Mouse (Mus musculus): Measurements from ENCODE around the gene Rhd. TPM values are rescaled to one million over a fixed set of nuclear protein-coding genes. Genes with fewer than 3 reads are reported as not detected.

Rhd gene
- total and polyA plus RNA-seq, 3 experiments, result 0.79 to 1.3 (median 1.1) TPM

DNA sequence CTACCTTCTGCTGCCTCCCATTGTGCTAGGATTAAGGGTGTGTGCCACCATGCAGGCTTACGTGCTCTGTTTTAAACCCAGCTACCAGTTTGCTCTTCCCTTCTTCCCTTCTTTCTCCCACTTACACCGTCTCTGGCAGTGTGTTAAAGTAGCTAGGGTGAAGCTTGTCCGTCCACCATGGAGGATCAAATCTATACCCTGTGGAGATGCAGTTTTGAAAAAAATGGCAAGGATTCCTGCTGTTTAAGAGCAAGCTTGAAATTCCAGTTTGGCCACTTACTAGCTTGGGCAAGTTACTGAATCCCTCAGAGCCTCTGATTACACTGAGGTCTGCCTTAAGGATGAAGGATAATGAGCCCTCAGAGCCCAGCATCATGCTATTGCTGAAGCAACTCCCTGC is 9.0 kb upstream of the Rhd start:
- Histone ChIP-seq H3K9me3 (replicated peaks; ENCODE audit: low read length) (no peaks in the 10 kb centered on the region), H3K4me3 (replicated peaks in 1 of 3; ENCODE audit: low read depth in 2 of 3, low read length in 2 of 3, poor library complexity in 1 of 3) (no peak overlapping the region), H3K4me2 (ENCODE audit: insufficient read depth, low read depth, poor library complexity, severe bottlenecking) (no peak overlapping the region), H3K4me1 (ENCODE audit: control insufficient read depth in 1 of 2, insufficient read depth in 2 of 2) (peaks cover 4 to 17% of the 10 kb centered on the region in 2 experiments; a peak in 2 of 4 replicates), H3K27ac (ENCODE audit: insufficient read depth, low read depth) (no peak overlapping the region), H3K79me2 (replicated peaks; ENCODE audit: control insufficient read depth, extremely low read depth, insufficient read depth, poor library complexity, severe bottlenecking) (no peaks in the 10 kb centered on the region; the same call in 1 of the 2 replicates), H3K27me3 (replicated peaks) (peaks cover 22% of the 10 kb centered on the region), H3K36me3 (replicated peaks in 1 of 2; ENCODE audit: control insufficient read depth in 1 of 2, insufficient read depth in 1 of 2, low read length in 1 of 2) (no peaks in the 10 kb centered on the region), H3K9ac (ENCODE audit: insufficient read depth, low read depth) (no peak overlapping the region)
- no peak for TF ChIP-seq JUN (IDR thresholded peaks at IDR 0.05; ENCODE audit: insufficient read depth, low read depth, low read length)
- no peak for TF ChIP-seq MAFK (IDR thresholded peaks at IDR 0.05; ENCODE audit: insufficient replicate concordance, low read length)
- no peak for TF ChIP-seq USF2 (conservative IDR thresholded peaks at IDR 0.05; ENCODE audit: low read depth, low read length)
- no peak for TF ChIP-seq RCOR1 (conservative IDR thresholded peaks at IDR 0.05; ENCODE audit: low read depth, low read length)
- no peak for TF ChIP-seq TBP (conservative IDR thresholded peaks at IDR 0.05; ENCODE audit: low read depth, low read length)
- no peak for TF ChIP-seq MAZ (IDR thresholded peaks at IDR 0.05; ENCODE audit: low read depth, low read length)
- no peak for TF ChIP-seq ELF1 (IDR thresholded peaks at IDR 0.05; ENCODE audit: low read depth, low read length)
- no peak for TF ChIP-seq BHLHE40 (IDR thresholded peaks at IDR 0.05; ENCODE audit: low read depth, low read length)
- TF ChIP-seq JUND (conservative IDR thresholded peaks at IDR 0.05; ENCODE audit: low read depth, low read length), result no peak
- TF ChIP-seq PAX5 (IDR thresholded peaks at IDR 0.05; ENCODE audit: low read length), result no peak
- no peak for TF ChIP-seq MXI1 (IDR thresholded peaks at IDR 0.05; ENCODE audit: low read depth, low read length)
- no peak for TF ChIP-seq CTCF (conservative IDR thresholded peaks at IDR 0.05 in 1 of 2, IDR thresholded peaks at IDR 0.05 in 1 of 2; ENCODE audit: low read depth in 2 of 2, low read length in 2 of 2)
- no peak for TF ChIP-seq MAX (IDR thresholded peaks at IDR 0.05; ENCODE audit: low read length)
- no peak for TF ChIP-seq EP300 (IDR thresholded peaks at IDR 0.05; ENCODE audit: low read length)
- no peak for DNase-seq (ENCODE audit: extremely low read depth)
- in situ Hi-C loops (cut with MboI; ENCODE audit: low pct_ligation_motif_present, low pct_unique_long_range_greater_than_20kb, low sequenced_read_pairs) (no loop called here), dilution Hi-C loops (cut with MboI; ENCODE audit: extremely low pct_ligation_motif_present, extremely low pct_unique_long_range_greater_than_20kb, low sequenced_read_pairs) (no loop called here)

DNA sequence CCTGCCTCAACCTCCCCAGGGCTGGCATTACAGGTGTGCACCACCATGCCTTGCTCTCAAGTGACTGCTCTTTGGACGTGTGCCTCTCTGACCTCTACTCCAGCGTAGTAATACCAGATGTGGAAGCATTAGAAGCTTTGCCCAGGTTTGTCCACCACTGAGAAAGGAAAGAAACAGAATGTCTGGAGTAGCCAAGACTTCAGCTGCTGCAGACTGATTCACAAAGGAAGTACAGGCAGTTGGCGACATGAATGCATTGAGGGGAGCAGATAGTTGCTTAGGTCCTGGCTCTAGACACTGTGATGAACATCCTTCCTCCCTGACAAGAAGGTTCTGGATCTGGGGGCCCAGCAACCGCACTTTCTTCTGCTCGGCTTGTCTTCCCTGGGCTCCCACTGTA is 8.3 kb upstream of the Rhd start:
- in situ Hi-C loops (cut with MboI; ENCODE audit: low pct_ligation_motif_present, low pct_unique_long_range_greater_than_20kb, low sequenced_read_pairs) (no loop called here), dilution Hi-C loops (cut with MboI; ENCODE audit: extremely low pct_ligation_motif_present, extremely low pct_unique_long_range_greater_than_20kb, low sequenced_read_pairs) (no loop called here)
- no peak for DNase-seq (ENCODE audit: extremely low read depth)
- TF ChIP-seq HCFC1 (IDR thresholded peaks at IDR 0.05; ENCODE audit: low read depth, low read length), result no peak
- TF ChIP-seq POLR2A (IDR thresholded peaks at IDR 0.05; ENCODE audit: low read depth, low read length), result no peak
- TF ChIP-seq CHD2 (IDR thresholded peaks at IDR 0.05; ENCODE audit: low read length), result no peak
- TF ChIP-seq ETS1 (conservative IDR thresholded peaks at IDR 0.05; ENCODE audit: low read depth, low read length), result no peak
- TF ChIP-seq ZKSCAN1 (IDR thresholded peaks at IDR 0.05; ENCODE audit: borderline replicate concordance, low read depth, low read length), result no peak
- TF ChIP-seq GABPA (IDR thresholded peaks at IDR 0.05; ENCODE audit: insufficient replicate concordance, low read depth, low read length), result no peak
- no peak for TF ChIP-seq ZNF384 (IDR thresholded peaks at IDR 0.05; ENCODE audit: low read depth, low read length)
- no peak for TF ChIP-seq RCOR1 (conservative IDR thresholded peaks at IDR 0.05; ENCODE audit: low read depth, low read length)
- no peak for TF ChIP-seq RAD21 (IDR thresholded peaks at IDR 0.05; ENCODE audit: low read depth, low read length)
- TF ChIP-seq ELF1 (IDR thresholded peaks at IDR 0.05; ENCODE audit: low read depth, low read length), result no peak
- no peak for TF ChIP-seq ZMIZ1 (IDR thresholded peaks at IDR 0.05; ENCODE audit: low read depth, low read length)
- no peak for TF ChIP-seq EP300 (IDR thresholded peaks at IDR 0.05; ENCODE audit: low read length)
- no peak for TF ChIP-seq MXI1 (IDR thresholded peaks at IDR 0.05; ENCODE audit: low read depth, low read length)
- no peak for TF ChIP-seq ZC3H11A (IDR thresholded peaks at IDR 0.05; ENCODE audit: low read depth, low read length)
- TF ChIP-seq MAZ (IDR thresholded peaks at IDR 0.05; ENCODE audit: low read depth, low read length), result no peak
- TF ChIP-seq CHD1 (IDR thresholded peaks at IDR 0.05; ENCODE audit: low read depth, low read length), result no peak
- no peak for TF ChIP-seq JUND (conservative IDR thresholded peaks at IDR 0.05; ENCODE audit: low read depth, low read length)
- TF ChIP-seq TCF12 (IDR thresholded peaks at IDR 0.05; ENCODE audit: low read depth, low read length), result no peak
- TF ChIP-seq NELFE (IDR thresholded peaks at IDR 0.05; ENCODE audit: low read depth, low read length), result no peak
- TF ChIP-seq MAX (IDR thresholded peaks at IDR 0.05; ENCODE audit: low read length), result no peak
- no peaks in the 10 kb centered on the region for H3K9me3 ChIP-seq (replicated peaks; ENCODE audit: low read length)
- H3K4me2 ChIP-seq (ENCODE audit: insufficient read depth, low read depth, poor library complexity, severe bottlenecking), result no peak overlapping the region
- H3K79me2 ChIP-seq (replicated peaks; ENCODE audit: control insufficient read depth, extremely low read depth, insufficient read depth, poor library complexity, severe bottlenecking), result no peaks in the 10 kb centered on the region; the same call in 1 of the 2 replicates
- peaks cover 26% of the 10 kb centered on the region for H3K27me3 ChIP-seq (replicated peaks)
- no peak overlapping the region for H3K4me3 ChIP-seq (replicated peaks in 1 of 3; ENCODE audit: low read depth in 2 of 3, low read length in 2 of 3, poor library complexity in 1 of 3)
- H3K27ac ChIP-seq (ENCODE audit: insufficient read depth, low read depth), result no peak overlapping the region
- no peak overlapping the region for H3K9ac ChIP-seq (ENCODE audit: insufficient read depth, low read depth)
- H3K4me1 ChIP-seq (ENCODE audit: control insufficient read depth in 1 of 2, insufficient read depth in 2 of 2), result peaks cover 4 to 17% of the 10 kb centered on the region in 2 experiments; a peak in 2 of 4 replicates
- H3K36me3 ChIP-seq (replicated peaks in 1 of 2; ENCODE audit: control insufficient read depth in 1 of 2, insufficient read depth in 1 of 2, low read length in 1 of 2), result no peaks in the 10 kb centered on the region

Measured in CH12.LX (cell line).